Comparison of ENCODE assay signal across 18 mouse cellular contexts in the genomic region with DNA sequence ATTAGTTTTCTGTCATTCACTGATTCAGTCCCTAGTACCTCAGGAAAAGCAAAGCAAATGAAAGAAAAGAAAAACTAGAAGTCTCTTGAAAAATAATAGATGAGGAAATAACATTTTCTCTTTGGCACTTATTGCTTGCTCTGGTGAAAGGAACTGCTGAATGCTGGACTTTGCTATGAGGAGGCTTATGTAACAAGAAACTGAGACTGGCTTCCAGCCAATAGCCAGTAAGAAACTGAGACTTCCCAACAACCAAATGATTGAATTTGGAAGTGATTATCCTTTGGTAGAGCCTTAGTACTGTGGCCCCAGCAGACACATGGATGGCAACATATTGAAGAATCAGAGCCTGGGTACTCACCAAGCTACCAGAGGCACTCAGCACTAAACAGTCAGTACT. TPM values are rescaled to one million over a fixed set of nuclear protein-coding genes. Genes with fewer than 3 reads are reported as not detected.
A peak's percentile ranks its signal among the peaks of the same experiment; 100 is the strongest.
DNase-seq lines count a peak whose midpoint lies in the region; ATAC-seq lines count a peak whose summit lies in the region.
"Had no signal": no experiment of that assay in that cellular context is flagged by ENCODE, and none has a peak within 500 bp of the region (broad histone marks: within the 10 kb centered on the region; RNA-seq: fewer than 3 reads in every experiment).

No protein-coding gene starts in this region.

- H3K4me2 ChIP-seq in kidney, embryonic 16.5 days (replicated peaks; ENCODE audit: low read depth, low read length) = no peak overlapping the region
- H3K4me2 ChIP-seq in midbrain, embryonic 14.5 days (ENCODE audit: low read length) = no peak overlapping the region
- H3K4me2 ChIP-seq: heart, embryonic 11.5 days; limb, embryonic 15.5 days; midbrain, embryonic 13.5 days had no signal

- no peaks in the 10 kb centered on the region for H3K36me3 ChIP-seq in kidney, embryonic 16.5 days (ENCODE audit: insufficient read depth, low read length)
- H3K36me3 ChIP-seq in midbrain, embryonic 14.5 days (ENCODE audit: control insufficient read depth, insufficient read depth, low read length) = no peaks in the 10 kb centered on the region
- H3K36me3 ChIP-seq: G1E; limb, embryonic 15.5 days; midbrain, embryonic 13.5 days had no signal

- DNase-seq in kidney, adult 18-20 months = peak; percentile 5
- peak; percentile 2 for DNase-seq in right cerebral cortex, adult 18-20 months
- DNase-seq in right cerebral cortex, postnatal 4 days = no peak
- DNase-seq in fibroblast of lung, adult 2 months (ENCODE audit: low read depth) = peak; percentile 18
- no peak for DNase-seq in layer of hippocampus, adult 9-10 months (ENCODE audit: low spot score)
- no peak for DNase-seq in midbrain, embryonic 14.5 days
- DNase-seq: adrenal gland, postnatal 25 days; cerebellum, postnatal 25 days; gastrocnemius, postnatal 14 days; heart, postnatal 36 days; thymus, adult 18-20 months had no signal

- H3K9ac ChIP-seq in kidney, embryonic 16.5 days (replicated peaks; ENCODE audit: low read length) = no peak overlapping the region
- no peak overlapping the region for H3K9ac ChIP-seq in midbrain, embryonic 14.5 days (replicated peaks; ENCODE audit: low read length)
- H3K9ac ChIP-seq: limb, embryonic 15.5 days; midbrain, embryonic 13.5 days had no signal

- no peak for ATAC-seq in kidney, embryonic 16.5 days (ENCODE audit: low FRiP score, low TSS enrichment)
- no peak for ATAC-seq in midbrain, embryonic 14.5 days (ENCODE audit: low FRiP score, low TSS enrichment)
- ATAC-seq: midbrain, embryonic 13.5 days had no signal

- no peaks in the 10 kb centered on the region for H3K9me3 ChIP-seq in kidney, embryonic 16.5 days (ENCODE audit: low read length)
- H3K9me3 ChIP-seq in midbrain, embryonic 14.5 days (ENCODE audit: control insufficient read depth, low read length) = no peaks in the 10 kb centered on the region
- H3K9me3 ChIP-seq: G1E; limb, embryonic 15.5 days; midbrain, embryonic 13.5 days had no signal

- H3K27me3 ChIP-seq in kidney, embryonic 16.5 days (ENCODE audit: insufficient read depth, low read length) = no peaks in the 10 kb centered on the region
- H3K27me3 ChIP-seq in midbrain, embryonic 14.5 days (ENCODE audit: control insufficient read depth, insufficient read depth, low read length) = no peaks in the 10 kb centered on the region
- H3K27me3 ChIP-seq: limb, embryonic 15.5 days; midbrain, embryonic 13.5 days had no signal

- no peak overlapping the region for H3K27ac ChIP-seq in kidney, embryonic 16.5 days (ENCODE audit: low read length)
- no peak overlapping the region for H3K27ac ChIP-seq in midbrain, embryonic 14.5 days (replicated peaks; ENCODE audit: low read depth, low read length)
- H3K27ac ChIP-seq: layer of hippocampus, adult 2 months; limb, embryonic 15.5 days; midbrain, embryonic 13.5 days had no signal

- no peaks in the 10 kb centered on the region for H3K4me1 ChIP-seq in kidney, embryonic 16.5 days (ENCODE audit: insufficient read depth, low read length)
- no peaks in the 10 kb centered on the region for H3K4me1 ChIP-seq in midbrain, embryonic 14.5 days (ENCODE audit: control insufficient read depth, insufficient read depth, low read length)
- H3K4me1 ChIP-seq: limb, embryonic 15.5 days; midbrain, embryonic 13.5 days had no signal

- no peak overlapping the region for H3K4me3 ChIP-seq in kidney, embryonic 16.5 days (ENCODE audit: low read length)
- H3K4me3 ChIP-seq in midbrain, embryonic 14.5 days (replicated peaks; ENCODE audit: low read depth, low read length) = no peak overlapping the region
- H3K4me3 ChIP-seq: layer of hippocampus, adult 2 months; limb, embryonic 15.5 days; midbrain, embryonic 13.5 days had no signal

RNA-seq across cellular contexts. Expression of gene Cypt1, which starts 35.8 kb away (rescaled TPM):
- polyA plus RNA-seq in kidney, embryonic 16.5 days (2015; fragmentation: Nextera tagmentation; extraction: Ambion mirVana) = not detected in 2 replicates
- polyA plus RNA-seq in midbrain, embryonic 14.5 days (2014; fragmentation: Nextera tagmentation; extraction: Ambion mirVana) = not detected in 2 replicates
- polyA plus RNA-seq: G1E; heart, embryonic 11.5 days; limb, embryonic 15.5 days; lung, embryonic 16.5 days; midbrain, embryonic 13.5 days had no signal

Comparison
In these comparisons a context has a peak if more than half of its experiments do, and no peak if none do; other contexts are left out.
1. DNase-seq: peak in kidney, adult 18-20 months (single experiment), right cerebral cortex, adult 18-20 months (single experiment) and fibroblast of lung, adult 2 months (single experiment); none in right cerebral cortex, postnatal 4 days (single experiment), layer of hippocampus, adult 9-10 months (single experiment) and midbrain, embryonic 14.5 days (single experiment).